Mouse (Mus musculus) heart, postnatal 0 days (tissue): ENCODE data around the gene Ubl7. TPM values are rescaled to one million over a fixed set of nuclear protein-coding genes. Genes with fewer than 3 reads are reported as not detected.

Experiments
- ATAC-seq: fragments of 200-750 bp; cut with Nextera tagmentation; 2 replicates; pipeline ENCODE4 v1.8.0; 2017; ENCODE audit warnings: low read depth, moderate number of reproducible peaks, moderate library complexity; ENCODE audit not compliant: insufficient read depth
- DNase-seq: peaks from one replicate; pipeline ENCODE4 v3.0.0-alpha.2; 2016; ENCODE audit warnings: low spot score
- H3K27ac ChIP-seq: fragments of 300-500 bp; sonication (generic); 2 replicates; pipeline ENCODE4 v1.5.1; 2014; ENCODE audit warnings: low read depth, mild to moderate bottlenecking
- H3K27me3 ChIP-seq: fragments of 300-500 bp; sonication (generic); 2 replicates; pipeline ENCODE4 v1.6.1; 2014; ENCODE audit warnings: low read length, mixed read lengths; ENCODE audit not compliant: control insufficient read depth, insufficient read depth
- H3K36me3 ChIP-seq: fragments of 300-500 bp; sonication (generic); replicated peaks from 2 replicates; pipeline ENCODE4 v1.6.1; 2014; ENCODE audit warnings: low read length, mixed read lengths; ENCODE audit not compliant: control insufficient read depth, insufficient read depth
- H3K4me1 ChIP-seq: fragments of 300-500 bp; sonication (generic); 2 replicates; pipeline ENCODE4 v1.6.1; 2014; ENCODE audit warnings: antibody characterized with exemption; ENCODE audit not compliant: control insufficient read depth, insufficient read depth
- H3K4me2 ChIP-seq: fragments of 300-500 bp; sonication (generic); 2 replicates; pipeline ENCODE4 v1.6.1; 2014; ENCODE audit warnings: low read depth, mild to moderate bottlenecking, low read length, moderate library complexity
- H3K4me3 ChIP-seq: fragments of 300-500 bp; sonication (generic); 2 replicates; pipeline ENCODE4 v1.5.1; 2014; ENCODE audit warnings: low read depth, low read length
- H3K9ac ChIP-seq: fragments of 300-500 bp; sonication (generic); replicated peaks from 2 replicates; pipeline ENCODE4 v1.6.1; 2014; ENCODE audit warnings: low read depth, low read length, mixed read lengths
- H3K9me3 ChIP-seq: fragments of 300-500 bp; sonication (generic); replicated peaks from 2 replicates; pipeline ENCODE4 v1.6.1; 2016; ENCODE audit warnings: low read length; ENCODE audit not compliant: control insufficient read depth
- CTCF ChIP-seq: IDR thresholded peaks from 2 replicates; pipeline ENCODE4 v1.5.1; 2016; ENCODE audit warnings: antibody characterized with exemption, control low read depth, low read depth
- EP300 ChIP-seq: IDR thresholded peaks from 2 replicates; pipeline ENCODE4 v1.6.1; 2016; ENCODE audit warnings: antibody characterized with exemption, low read depth
- WGBS: fragments of 180-500 bp; shearing (Covaris S2); extraction: QIAGEN DNeasy Blood & Tissue Kit; methylation state at CpG from one replicate; pipeline ENCODE4 v1.1.7; 2014; 5-methylcytosine and 5-hydroxymethylcytosine counted together
- polyA plus RNA-seq: library from polyadenylated mRNA; unstranded; fragments of >200 nt; fragmentation: Nextera tagmentation; extraction: Ambion mirVana; gene quantifications from 2 replicates; pipeline ENCODE4 v1.2.1, GENCODE M21; 2015
- total RNA-seq: library from RNA; depleted of rRNA; stranded (reverse); fragments of >200 nt; gene quantifications from 2 replicates; pipeline ENCODE4 v1.2.3, GENCODE M21; 2014; ENCODE audit warnings: low replicate concordance

The Ubl7 gene
- total and polyA plus RNA-seq, 2 experiments from 2014 or later, result 132 to 139 TPM

DNA sequence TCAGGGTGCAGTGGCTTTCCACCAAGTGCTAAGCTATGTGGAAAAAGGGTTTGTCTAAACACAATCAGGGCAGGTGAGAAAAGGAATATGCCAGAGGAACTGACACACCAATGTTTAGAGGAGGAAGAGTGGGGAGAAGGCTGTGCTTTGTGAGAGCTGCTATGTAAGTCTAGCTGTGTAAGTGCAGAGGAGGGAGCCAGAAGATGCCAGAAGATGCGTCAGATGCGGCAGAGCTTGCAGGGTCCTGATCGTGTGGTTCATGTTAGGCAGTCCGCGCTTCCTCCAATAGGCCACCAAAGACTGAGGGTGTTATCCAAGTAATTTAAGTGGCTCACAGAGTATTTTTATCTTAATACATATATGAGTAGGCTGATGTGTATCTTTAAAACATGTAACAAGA lies 42.9 kb upstream of the Ubl7 start:
- Histone ChIP-seq H3K4me2 (no peak overlapping the region), H3K4me1 (no peaks in the 10 kb centered on the region), H3K4me3 (no peak overlapping the region), H3K9ac (no peak overlapping the region), H3K27me3 (no peaks in the 10 kb centered on the region), H3K9me3 (no peaks in the 10 kb centered on the region), H3K36me3 (no peaks in the 10 kb centered on the region), H3K27ac (no peak overlapping the region)
- 77% methylated on average over 5 of the region's 5 CpGs for WGBS
- DNase-seq, result no peak
- no peak for TF ChIP-seq EP300
- no peak for TF ChIP-seq CTCF
- ATAC-seq, result no peak

GRCm38 (mm10) chr9:57868767-57869166 lies 42.0 kb upstream of the Ubl7 start:
- 71% methylated on average over 6 of the region's 6 CpGs for WGBS
- H3K36me3 ChIP-seq, result no peaks in the 10 kb centered on the region

GRCm38 (mm10) chr9:57870273-57870816 lies 40.4 kb upstream of the Ubl7 start:
- no peak overlapping the region for H3K4me3 ChIP-seq
- no peak overlapping the region for H3K9ac ChIP-seq
- H3K27ac ChIP-seq, result no peak overlapping the region
- H3K27me3 ChIP-seq, result no peaks in the 10 kb centered on the region
- ATAC-seq, result no peak
- H3K9me3 ChIP-seq, result no peaks in the 10 kb centered on the region
- WGBS, result 52% methylated on average over 2 of the region's 2 CpGs
- H3K4me2 ChIP-seq, result no peak overlapping the region
- TF ChIP-seq CTCF (no peak), EP300 (no peak)
- H3K4me1 ChIP-seq, result no peaks in the 10 kb centered on the region
- DNase-seq, result no peak
- H3K36me3 ChIP-seq, result no peaks in the 10 kb centered on the region

More at GRCm38 (mm10) chr9:57868767-57869166, 42.0 kb upstream of the Ubl7 start:
- H3K27ac ChIP-seq, result no peak overlapping the region
- H3K4me1 ChIP-seq, result no peaks in the 10 kb centered on the region
- H3K27me3 ChIP-seq, result no peaks in the 10 kb centered on the region
- no peak overlapping the region for H3K9ac ChIP-seq
- ATAC-seq (no peak), DNase-seq (no peak)
- H3K9me3 ChIP-seq, result no peaks in the 10 kb centered on the region
- H3K4me2 ChIP-seq, result no peak overlapping the region
- H3K4me3 ChIP-seq, result no peak overlapping the region
- TF ChIP-seq EP300 (no peak), CTCF (no peak)

GRCm38 (mm10) chr9:57874134-57874533 lies 36.6 kb upstream of the Ubl7 start:
- DNase-seq (no peak), ATAC-seq (no peak)
- H3K4me3 ChIP-seq, result no peak overlapping the region
- no peaks in the 10 kb centered on the region for H3K36me3 ChIP-seq
- no peak overlapping the region for H3K4me2 ChIP-seq
- H3K9me3 ChIP-seq, result no peaks in the 10 kb centered on the region
- no peak overlapping the region for H3K27ac ChIP-seq
- no peak for TF ChIP-seq EP300
- TF ChIP-seq CTCF, result no peak
- H3K4me1 ChIP-seq, result no peaks in the 10 kb centered on the region
- 62% methylated on average over 4 of the region's 5 CpGs for WGBS
- H3K9ac ChIP-seq, result no peak overlapping the region
- no peaks in the 10 kb centered on the region for H3K27me3 ChIP-seq

GRCm38 (mm10) chr9:57874994-57875393 lies 35.8 kb upstream of the Ubl7 start:
- Histone ChIP-seq H3K4me1 (no peaks in the 10 kb centered on the region), H3K27me3 (no peaks in the 10 kb centered on the region), H3K27ac (no peak overlapping the region), H3K36me3 (no peaks in the 10 kb centered on the region), H3K4me2 (no peak overlapping the region), H3K4me3 (no peak overlapping the region), H3K9ac (no peak overlapping the region), H3K9me3 (no peaks in the 10 kb centered on the region)
- no peak for TF ChIP-seq EP300
- no peak for TF ChIP-seq CTCF
- DNase-seq, result no peak
- ATAC-seq, result no peak
- 56% methylated on average over 3 of the region's 3 CpGs for WGBS

GRCm38 (mm10) chr9:57879213-57879612 lies 31.6 kb upstream of the Ubl7 start:
- no peak for ATAC-seq
- H3K4me2 ChIP-seq, result no peak overlapping the region
- DNase-seq, result no peak

More at GRCm38 (mm10) chr9:57879213-57879612, 31.6 kb upstream of the Ubl7 start:
- TF ChIP-seq CTCF, result no peak
- TF ChIP-seq EP300, result no peak
- H3K9me3 ChIP-seq, result no peaks in the 10 kb centered on the region
- H3K27ac ChIP-seq, result no peak overlapping the region
- 34% methylated on average over 3 of the region's 3 CpGs for WGBS
- no peak overlapping the region for H3K9ac ChIP-seq
- H3K4me1 ChIP-seq, result no peaks in the 10 kb centered on the region
- H3K27me3 ChIP-seq, result no peaks in the 10 kb centered on the region
- H3K4me3 ChIP-seq, result no peak overlapping the region
- no peaks in the 10 kb centered on the region for H3K36me3 ChIP-seq
